Mouse (Mus musculus) CD4-positive, CD25-positive, alpha-beta regulatory T cell, adult 2 months (primary cell): ENCODE data around the gene Prl7b1.

Experiments
- DNase-seq: peaks from one replicate; pipeline ENCODE4 v3.0.0-alpha.2; 2012; ENCODE audit warnings: low read depth, low spot score

Gene Prl7b1

GRCm38 (mm10) chr13:27610482-27610881 lies at the start of gene Prl7b1:
TSS of gene Prl7b1 (minus strand) at chr13:27610582.
- DNase-seq: no peak

- no peak for DNase-seq
Measured at GRCm38 (mm10) chr13:27642393-27642792, 32.0 kb upstream of the Prl7b1 start, which contains the start of gene Prl7a1. TSS of gene Prl7a1 (minus strand) at chr13:27642493.

- DNase-seq: no peak
Measured at GRCm38 (mm10) chr13:27582071-27582470, 28.3 kb downstream of the Prl7b1 start, which contains the start of gene Prl8a1. TSS of gene Prl8a1 (minus strand) at chr13:27582171.

GRCm38 (mm10) chr13:27564506-27564905 lies 45.9 kb downstream of the Prl7b1 start, which contains the start of gene Prl8a9:
TSS of gene Prl8a9 (minus strand) at chr13:27564606.
- DNase-seq: no peak

GRCm38 (mm10) chr13:27553336-27553735 lies 57.0 kb downstream of the Prl7b1 start:
- DNase-seq: no peak
